Mouse (Mus musculus): ENCODE results near the gene Scn4b.

- TF ChIP-seq CTCF (IDR thresholded peaks at IDR 0.05; ENCODE audit: control insufficient read depth, insufficient read depth, low read length) (no peak), POLR2A (IDR thresholded peaks at IDR 0.05; ENCODE audit: borderline replicate concordance, control insufficient read depth, low read depth, low read length) (no peak)
These were observed 32.4 kb upstream of the Scn4b start for GRCm38 (mm10) chr9:45105596-45106374.

Data from bone marrow, adult 2 months (tissue).